Mouse (Mus musculus) right cerebral cortex, adult 2 months (tissue): ENCODE measurements around the gene Gm4312.
"Not testable (repeated sequence)": the region's sequence is repeated elsewhere in the genome, so short reads cannot be mapped to it uniquely, and the experiment has no call there.

Experiments
- DNase-seq, 2 experiments: peaks; one replicate each; pipeline ENCODE4 v3.0.0; 2021 to 2022; ENCODE audit warnings: low spot score in 2 of 2

Gm4312 gene

DNA sequence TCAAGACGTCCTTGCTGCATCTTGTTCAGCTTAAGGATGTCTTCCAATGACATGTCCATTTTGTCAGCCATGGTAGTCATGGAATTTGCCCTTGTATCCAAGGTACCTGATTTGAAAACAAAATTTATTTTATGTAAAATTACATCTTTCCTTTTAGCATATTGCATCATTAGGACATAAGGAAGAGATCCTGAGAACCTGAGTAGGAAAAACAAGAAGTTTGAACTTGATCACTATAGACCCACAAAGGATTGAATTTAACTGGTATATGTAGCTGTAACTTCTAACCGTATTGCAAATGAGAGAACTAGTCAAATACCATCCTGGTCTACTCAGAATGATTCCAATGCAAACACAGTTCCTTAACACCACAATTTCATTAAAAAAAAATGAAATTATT is at the start of gene Gm4312:
Gene Gm4312, minus strand, starts transcription at position 101 of the 400 bp plus-strand sequence.
- DNase-seq: not testable (repeated sequence)

DNA sequence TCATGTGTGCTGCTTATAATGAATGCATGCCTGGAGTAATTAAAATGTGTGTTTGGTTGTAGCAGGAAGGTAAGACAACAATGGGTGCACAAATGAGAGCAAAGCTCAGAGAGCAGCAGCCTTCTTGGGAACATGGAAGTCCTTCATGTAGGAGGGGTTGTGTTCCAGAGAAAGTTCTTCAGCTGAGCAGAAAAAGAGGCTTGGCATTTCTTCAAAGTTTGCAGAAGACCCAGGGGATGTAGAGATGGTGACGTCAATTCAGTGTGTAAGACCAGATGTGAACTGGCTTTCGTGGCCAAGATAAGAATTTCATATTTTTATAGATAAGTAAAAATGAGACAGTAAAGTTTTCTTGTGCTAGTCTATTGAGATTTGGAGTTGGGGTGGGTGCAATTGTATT is 45.2 kb upstream of the Gm4312 start:
- no peak for DNase-seq

DNA sequence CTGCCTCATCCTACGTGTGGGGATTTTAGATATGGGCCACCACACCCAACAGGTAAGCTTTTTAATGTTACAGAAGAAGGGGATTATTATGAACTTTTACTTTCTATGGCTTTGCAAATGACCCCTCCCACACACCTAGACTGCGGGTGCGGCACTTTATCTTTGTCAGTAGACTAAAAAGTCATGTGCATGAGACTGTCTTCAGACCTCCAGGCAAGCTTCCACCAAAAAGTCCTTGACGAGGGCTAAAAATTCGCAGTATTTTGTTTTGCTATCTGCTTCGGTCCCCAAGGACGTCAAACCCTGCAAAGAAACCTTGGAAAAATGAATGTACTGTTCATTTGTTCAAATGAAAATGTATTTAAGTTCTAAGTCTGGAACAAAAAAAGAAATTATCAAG is 33.2 kb upstream of the Gm4312 start:
- DNase-seq: no peak

DNA sequence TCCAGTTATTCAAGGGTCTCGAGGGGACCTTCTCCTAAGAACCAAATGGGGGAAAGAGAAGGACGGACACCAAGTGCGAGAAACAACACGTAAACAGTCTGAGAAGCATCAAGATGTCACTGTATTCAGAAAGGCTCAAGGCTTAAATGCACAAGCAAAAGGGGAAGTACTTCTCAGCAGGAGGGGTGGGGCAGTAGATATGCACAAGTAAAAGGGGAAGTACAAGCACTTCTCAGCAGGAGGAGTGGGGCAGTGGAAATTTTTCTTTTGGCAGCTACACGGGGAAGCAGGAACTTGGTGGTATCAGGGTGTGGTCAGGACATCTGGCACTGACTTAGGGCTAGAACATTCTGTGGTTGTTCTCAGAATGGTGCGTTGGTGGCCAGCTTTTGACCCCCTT is 19.9 kb upstream of the Gm4312 start:
- DNase-seq: not testable (repeated sequence)

DNA sequence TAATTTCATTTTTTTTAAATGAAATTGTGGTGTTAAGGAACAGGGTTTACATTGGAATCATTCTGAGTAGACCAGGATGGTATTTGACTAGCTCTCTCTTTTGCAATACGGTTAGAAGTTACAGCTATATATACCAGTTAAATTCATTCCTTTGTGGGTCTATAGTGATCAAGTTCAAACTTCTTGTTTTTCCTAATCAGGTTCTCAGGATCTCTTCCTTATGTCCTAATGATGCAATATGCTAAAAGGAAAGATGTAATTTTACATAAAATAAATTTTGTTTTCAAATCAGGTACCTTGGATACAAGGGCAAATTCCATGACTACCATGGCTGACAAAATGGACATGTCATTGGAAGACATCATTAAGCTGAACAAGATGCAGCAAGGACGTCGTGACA is 21.3 kb downstream of the Gm4312 start, which contains the start of gene Gm4307:
Gene Gm4307, plus strand, starts transcription at position 301 of the 400 bp plus-strand sequence.
- not testable (repeated sequence) for DNase-seq

DNA sequence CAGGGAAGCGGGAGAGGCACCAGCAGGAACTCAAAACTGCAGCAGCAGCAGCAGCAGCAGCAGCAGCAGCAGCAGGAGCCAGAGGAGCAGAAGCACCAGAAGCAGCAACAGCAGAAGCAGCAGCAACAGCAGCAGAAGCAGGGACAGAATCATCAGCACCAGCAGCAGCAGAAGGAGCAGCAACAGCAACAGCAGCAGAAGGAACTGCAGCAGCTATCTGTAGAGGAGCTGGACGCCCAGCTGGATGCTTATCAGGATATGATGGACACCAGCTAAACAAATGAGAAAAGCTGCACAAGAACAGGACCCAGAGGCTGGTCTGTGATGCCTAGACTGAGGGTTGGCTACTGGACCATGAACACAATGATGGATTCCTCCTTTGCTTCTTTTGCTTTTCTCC is 25.5 kb downstream of the Gm4312 start:
- peak; percentile 1 to 3 for DNase-seq

DNA sequence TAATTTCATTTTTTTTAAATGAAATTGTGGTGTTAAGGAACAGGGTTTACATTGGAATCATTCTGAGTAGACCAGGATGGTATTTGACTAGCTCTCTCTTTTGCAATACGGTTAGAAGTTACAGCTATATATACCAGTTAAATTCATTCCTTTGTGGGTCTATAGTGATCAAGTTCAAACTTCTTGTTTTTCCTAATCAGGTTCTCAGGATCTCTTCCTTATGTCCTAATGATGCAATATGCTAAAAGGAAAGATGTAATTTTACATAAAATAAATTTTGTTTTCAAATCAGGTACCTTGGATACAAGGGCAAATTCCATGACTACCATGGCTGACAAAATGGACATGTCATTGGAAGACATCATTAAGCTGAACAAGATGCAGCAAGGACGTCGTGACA is 31.6 kb downstream of the Gm4312 start, which contains the start of gene Gm4305:
Gene Gm4305, plus strand, starts transcription at position 301 of the 400 bp plus-strand sequence.
- DNase-seq: not testable (repeated sequence)

DNA sequence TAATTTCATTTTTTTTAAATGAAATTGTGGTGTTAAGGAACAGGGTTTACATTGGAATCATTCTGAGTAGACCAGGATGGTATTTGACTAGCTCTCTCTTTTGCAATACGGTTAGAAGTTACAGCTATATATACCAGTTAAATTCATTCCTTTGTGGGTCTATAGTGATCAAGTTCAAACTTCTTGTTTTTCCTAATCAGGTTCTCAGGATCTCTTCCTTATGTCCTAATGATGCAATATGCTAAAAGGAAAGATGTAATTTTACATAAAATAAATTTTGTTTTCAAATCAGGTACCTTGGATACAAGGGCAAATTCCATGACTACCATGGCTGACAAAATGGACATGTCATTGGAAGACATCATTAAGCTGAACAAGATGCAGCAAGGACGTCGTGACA is 36.7 kb downstream of the Gm4312 start, which contains the start of gene Gm4303:
Gene Gm4303, plus strand, starts transcription at position 301 of the 400 bp plus-strand sequence.
- not testable (repeated sequence) for DNase-seq

DNA sequence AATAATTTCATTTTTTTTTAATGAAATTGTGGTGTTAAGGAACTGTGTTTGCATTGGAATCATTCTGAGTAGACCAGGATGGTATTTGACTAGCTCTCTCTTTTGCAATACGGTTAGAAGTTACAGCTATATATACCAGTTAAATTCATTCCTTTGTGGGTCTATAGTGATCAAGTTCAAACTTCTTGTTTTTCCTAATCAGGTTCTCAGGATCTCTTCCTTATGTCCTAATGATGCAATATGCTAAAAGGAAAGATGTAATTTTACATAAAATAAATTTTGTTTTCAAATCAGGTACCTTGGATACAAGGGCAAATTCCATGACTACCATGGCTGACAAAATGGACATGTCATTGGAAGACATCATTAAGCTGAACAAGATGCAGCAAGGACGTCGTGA is 41.8 kb downstream of the Gm4312 start, which contains the start of gene Gm4302:
Gene Gm4302, plus strand, starts transcription at position 301 of the 400 bp plus-strand sequence.
- DNase-seq: not testable (repeated sequence)

DNA sequence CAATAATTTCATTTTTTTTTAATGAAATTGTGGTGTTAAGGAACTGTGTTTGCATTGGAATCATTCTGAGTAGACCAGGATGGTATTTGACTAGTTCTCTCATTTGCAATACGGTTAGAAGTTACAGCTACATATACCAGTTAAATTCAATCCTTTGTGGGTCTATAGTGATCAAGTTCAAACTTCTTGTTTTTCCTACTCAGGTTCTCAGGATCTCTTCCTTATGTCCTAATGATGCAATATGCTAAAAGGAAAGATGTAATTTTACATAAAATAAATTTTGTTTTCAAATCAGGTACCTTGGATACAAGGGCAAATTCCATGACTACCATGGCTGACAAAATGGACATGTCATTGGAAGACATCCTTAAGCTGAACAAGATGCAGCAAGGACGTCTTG is 47.0 kb downstream of the Gm4312 start, which contains the start of gene Gm4301:
Gene Gm4301, plus strand, starts transcription at position 301 of the 400 bp plus-strand sequence.
- not testable (repeated sequence) for DNase-seq
